Mouse (Mus musculus) adrenal gland, postnatal 4 days (tissue): ENCODE measurements around the gene Mrpl37. TPM values are rescaled to one million over a fixed set of nuclear protein-coding genes. Genes with fewer than 3 reads are reported as not detected.

Source experiments
- DNase-seq, 2 experiments: peaks; one replicate each; pipeline ENCODE4 v3.0.0; 2021 to 2022; ENCODE audit warnings: low spot score in 2 of 2, mixed read lengths in 2 of 2
- total RNA-seq, 2 experiments: library from RNA; stranded (reverse); gene quantifications; 2 replicates each; pipeline ENCODE4 v1.2.3; 2021

The Mrpl37 gene
- total RNA-seq, 2 experiments from 2014 or later, result 104 to 108 TPM

DNA sequence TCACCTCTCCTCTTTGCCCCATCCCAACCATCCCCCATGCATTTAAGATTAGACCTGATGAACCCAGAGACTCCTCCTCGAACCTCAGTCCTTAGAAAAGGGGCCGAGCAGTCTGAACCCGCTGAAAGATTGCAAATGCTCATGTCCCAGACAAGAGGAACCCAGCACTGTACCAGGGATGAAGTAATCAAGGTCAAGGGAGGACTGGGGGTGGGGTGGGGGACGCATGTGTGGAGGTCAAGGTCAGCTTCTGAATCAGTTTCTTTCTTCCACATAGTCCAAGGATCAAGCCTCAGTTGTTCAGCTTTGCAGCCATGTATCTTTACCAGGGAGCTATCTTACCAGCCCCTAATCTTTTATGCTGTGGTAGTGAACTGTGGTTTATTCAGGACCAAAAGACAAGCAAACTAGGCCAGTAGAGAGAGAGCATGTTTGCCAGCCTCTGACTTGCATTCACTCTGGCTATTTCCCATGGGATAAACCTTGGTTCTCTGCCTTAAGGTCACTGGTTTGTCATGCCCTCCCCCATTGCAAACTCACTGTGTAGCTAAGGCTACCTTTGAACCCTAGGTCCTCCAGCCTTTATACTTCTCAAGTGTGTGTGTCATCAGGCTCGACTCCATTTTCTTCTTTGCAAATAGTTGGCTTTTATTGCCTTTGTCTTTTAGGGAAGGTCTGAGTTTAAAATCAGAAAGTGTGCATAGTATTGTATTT lies 46.2 kb downstream of the Mrpl37 start:
- no peak for DNase-seq

DNA sequence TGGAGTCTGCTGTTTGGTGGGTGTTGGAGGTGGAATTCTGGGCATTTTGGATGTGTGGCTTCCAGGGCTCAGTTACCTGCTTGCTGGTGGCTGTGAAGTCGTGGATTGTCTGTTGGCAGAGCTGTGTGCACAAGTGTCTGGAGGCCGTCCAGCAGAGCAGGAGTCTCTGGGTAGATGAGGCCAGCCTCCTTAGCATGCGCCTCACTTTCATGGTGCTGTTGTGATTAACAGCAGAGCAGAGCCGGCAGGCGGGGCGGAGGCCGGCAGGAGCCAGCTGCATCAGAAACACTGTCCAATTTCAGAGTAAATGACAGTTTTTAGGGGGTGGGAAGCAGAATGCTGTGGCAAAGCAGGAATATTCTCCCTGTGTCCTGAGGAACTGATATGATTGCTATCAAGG lies 47.6 kb downstream of the Mrpl37 start:
- DNase-seq, result no peak

GRCm38 (mm10) chr4:107018521-107018920 lies 48.1 kb downstream of the Mrpl37 start:
- DNase-seq, result no peak

GRCm38 (mm10) chr4:107017257-107017656 lies 49.4 kb downstream of the Mrpl37 start:
- no peak for DNase-seq

DNA sequence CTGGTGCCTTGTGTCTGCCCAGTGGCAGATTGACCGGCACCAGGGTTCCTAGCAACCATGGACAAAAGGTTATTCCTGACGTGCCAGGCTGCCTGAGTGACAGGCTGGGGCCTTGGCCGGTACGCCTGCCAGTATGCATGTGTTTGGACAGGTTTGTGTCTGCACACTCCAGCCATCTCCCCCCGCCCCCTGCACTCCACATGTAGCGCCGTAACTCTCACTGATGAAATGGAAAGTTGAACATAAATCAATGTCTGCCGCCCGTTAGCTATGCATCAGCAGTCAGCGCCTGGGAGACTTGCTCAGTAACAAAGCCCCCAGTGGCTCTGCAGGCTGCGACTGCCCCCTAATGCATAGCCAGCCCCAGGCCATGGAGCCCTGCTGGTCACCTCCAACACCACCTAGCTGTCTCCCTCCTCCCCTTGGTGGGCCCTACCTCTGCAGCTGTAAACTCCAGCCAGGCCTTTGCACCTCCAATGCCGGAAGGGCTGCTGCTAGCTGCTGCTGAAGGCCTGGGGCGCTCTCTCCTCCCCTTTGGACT lies 50.6 kb downstream of the Mrpl37 start:
- no peak for DNase-seq

DNA sequence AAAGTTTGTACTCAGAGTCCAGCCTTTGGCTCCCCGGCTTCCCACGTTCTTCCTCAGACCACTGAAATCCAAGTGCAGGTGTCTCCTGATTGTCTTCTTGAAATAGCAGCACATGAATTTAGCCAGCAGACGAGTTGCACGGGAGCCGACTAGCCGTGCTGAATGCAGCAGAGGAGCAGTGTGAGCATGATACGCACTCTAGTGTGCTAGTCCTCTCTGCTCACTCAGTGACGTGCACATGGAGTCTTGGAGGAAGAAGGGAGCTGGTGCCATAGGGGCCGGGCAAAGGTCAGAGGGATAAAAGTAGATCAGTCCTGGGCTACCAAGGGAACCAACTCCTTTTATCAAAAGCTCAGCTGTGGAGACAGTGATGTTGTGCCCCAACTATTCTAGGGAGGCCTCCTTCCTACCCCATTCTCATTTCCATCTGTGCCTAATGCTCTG lies 52.8 kb downstream of the Mrpl37 start:
- DNase-seq, result no peak

DNA sequence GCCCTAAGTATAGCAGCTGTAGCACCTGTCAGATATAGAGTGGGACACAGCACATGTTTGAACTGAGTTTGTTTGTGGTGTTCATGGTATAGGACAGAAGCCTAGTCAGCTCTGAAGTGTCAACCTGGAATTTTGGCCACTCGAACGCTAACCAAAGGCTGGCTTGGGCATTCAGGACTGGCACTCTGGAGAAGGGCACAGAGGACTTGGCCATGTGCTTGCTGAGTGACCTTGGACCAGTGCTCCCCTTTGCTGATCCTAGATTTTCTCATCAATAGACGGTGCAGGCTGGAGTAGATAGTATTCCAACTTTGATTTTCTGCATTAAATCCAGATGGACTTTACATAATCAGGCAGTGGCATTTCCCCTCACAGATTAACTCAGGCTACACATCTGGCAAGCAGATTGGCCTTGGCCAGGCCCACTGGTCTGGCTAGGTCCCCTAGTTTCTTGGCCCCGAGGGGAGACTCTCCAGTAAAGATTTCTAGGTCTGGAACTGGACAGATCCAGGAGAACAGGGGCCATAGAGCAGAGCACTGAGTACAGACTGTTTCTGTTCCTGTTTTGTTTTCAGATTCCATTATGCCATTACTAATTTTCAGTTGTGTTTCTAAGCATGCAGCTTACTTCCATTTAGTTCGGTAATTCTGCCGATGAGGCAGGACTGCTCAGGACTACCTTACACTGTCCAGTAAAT lies 53.4 kb downstream of the Mrpl37 start:
- no peak for DNase-seq

DNA sequence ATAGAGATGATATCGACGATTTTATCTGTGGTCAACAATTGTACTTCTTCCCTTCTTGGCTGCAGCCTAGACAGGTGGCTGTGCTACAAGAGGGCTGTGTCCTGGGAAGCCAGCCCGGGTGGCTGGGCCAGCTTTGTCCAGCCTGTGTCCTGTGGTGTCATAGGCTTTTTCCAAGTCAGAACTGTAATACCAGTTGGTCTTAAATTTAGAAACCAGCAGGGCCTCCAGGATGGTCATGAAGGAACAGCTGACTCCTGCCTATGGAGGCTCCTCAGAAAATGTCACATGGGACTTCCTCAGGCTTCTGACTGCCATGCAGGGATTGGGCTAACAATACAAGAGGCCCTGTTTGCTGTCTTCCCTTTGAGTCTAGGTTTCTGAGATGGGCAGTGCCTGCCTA lies 54.1 kb downstream of the Mrpl37 start:
- no peak for DNase-seq

- no peak for DNase-seq
Observed at GRCm38 (mm10) chr4:107012005-107012478, 54.6 kb downstream of the Mrpl37 start.

DNA sequence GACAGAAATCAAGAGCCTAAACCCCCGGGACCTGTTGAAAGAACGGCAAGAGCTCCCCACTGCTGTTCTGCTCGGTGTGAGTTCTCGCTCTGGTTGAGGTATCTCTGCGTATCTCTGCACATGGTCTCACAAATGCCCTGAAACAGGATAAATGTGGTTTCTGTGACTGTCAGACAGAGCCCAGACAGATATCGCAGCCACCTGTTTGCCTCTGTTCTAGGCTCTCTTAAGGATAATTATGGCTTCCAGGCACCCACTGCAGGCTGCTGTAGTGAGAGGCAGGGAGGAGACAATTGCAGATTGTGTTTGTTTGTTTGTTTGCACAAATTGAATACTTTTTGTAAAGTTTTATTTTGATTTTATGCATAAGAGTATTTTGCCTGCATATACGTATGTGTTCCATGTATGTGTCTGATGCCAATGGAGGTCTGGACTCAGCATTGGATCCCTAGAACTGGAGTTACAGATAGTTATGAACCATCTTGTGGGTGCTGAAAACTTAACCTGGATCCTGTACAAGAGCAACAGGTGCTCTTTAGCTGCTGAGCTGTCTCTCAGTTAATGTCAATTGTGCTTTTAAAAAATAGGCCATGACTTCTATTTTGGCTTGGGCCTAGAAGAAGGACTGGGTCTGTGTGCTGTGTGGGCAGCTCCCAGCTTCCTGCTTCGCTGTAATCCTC lies 55.2 kb downstream of the Mrpl37 start:
- DNase-seq, result no peak

- no peak for DNase-seq
Observed at GRCm38 (mm10) chr4:107009548-107009947, 57.1 kb downstream of the Mrpl37 start.

DNA sequence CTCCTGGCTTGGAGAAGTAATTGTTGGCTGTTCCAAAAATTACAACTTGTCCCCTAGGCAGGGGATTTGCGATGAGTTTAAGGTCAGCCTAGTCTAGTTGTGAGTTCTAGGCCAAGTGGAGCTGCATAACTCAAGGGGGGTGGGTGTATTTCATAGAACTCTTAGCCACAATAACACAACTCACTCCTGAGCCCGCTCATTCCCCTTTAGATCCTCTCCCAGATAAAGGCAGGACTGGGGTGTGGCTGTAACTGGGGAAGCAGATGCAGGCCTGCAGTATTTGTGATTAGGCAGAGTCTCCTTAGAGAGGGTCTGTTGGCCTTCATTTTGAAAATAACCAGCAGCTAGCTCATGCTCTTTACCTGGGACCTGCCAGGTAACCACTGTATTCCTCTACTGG lies 58.5 kb downstream of the Mrpl37 start:
- no peak for DNase-seq

DNA sequence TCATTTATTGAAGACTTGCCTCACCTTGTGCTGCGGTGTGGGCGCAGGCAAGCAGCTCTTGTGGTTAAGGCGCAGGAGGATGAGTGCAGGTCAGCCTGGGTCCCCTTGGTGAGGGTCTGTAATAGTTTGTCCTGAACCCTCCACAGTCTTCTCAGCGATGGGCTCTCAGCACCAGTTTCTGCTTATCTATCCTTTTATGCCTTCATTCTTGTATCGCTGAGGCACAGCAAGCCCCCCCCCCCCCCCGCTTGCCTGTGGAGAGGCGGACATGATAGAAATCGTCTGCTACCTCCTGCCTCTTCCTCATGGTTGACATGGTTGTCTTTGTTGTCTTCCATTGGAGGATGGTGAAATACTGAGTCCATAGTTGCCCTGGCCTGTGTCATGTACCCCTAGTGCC lies 59.3 kb downstream of the Mrpl37 start:
- DNase-seq, result no peak

GRCm38 (mm10) chr4:107006807-107007206 lies 59.9 kb downstream of the Mrpl37 start:
- DNase-seq, result no peak

GRCm38 (mm10) chr4:107006229-107006628 lies 60.4 kb downstream of the Mrpl37 start:
- no peak for DNase-seq

Other genes starting within 250 kb of the Mrpl37 start
- 100 to 1,000 TPM in 1 of 2 experiments, 10 to 100 TPM in 1; 95.2 to 103 TPM for gene Ssbp3, start 156.2 kb downstream of the Mrpl37 start, total RNA-seq
- gene Cyb5rl, start 120 bp upstream of the Mrpl37 start, total RNA-seq, result 10 to 100 TPM; 20.1 to 21.1 TPM
- gene Cdcp2, start 30.0 kb upstream of the Mrpl37 start, total RNA-seq, result under 1 TPM in 1 of 2 experiments, not detected in 1; 0.14 TPM
- 100 to 1,000 TPM; 332 to 354 TPM for gene Tmem59, start 111.5 kb upstream of the Mrpl37 start, total RNA-seq
- gene Tceanc2, start 112.2 kb upstream of the Mrpl37 start, total RNA-seq, result 10 to 100 TPM; 28.4 to 34.3 TPM
- gene Ldlrad1, start 142.3 kb upstream of the Mrpl37 start, total RNA-seq, result not detected
- gene Lrrc42, start 186.7 kb upstream of the Mrpl37 start, total RNA-seq, result 10 to 100 TPM; 40.1 to 45.2 TPM
- gene Hspb11, start 186.7 kb upstream of the Mrpl37 start, total RNA-seq, result 10 to 100 TPM; 22.9 to 26.3 TPM
- gene Dio1, start 240.3 kb upstream of the Mrpl37 start, total RNA-seq, result 1 to 10 TPM; 1.3 to 2.6 TPM
- 10 to 100 TPM; 71.9 to 83.1 TPM for gene Yipf1, start 247.5 kb upstream of the Mrpl37 start, total RNA-seq